Mouse (Mus musculus) E14TG2a.4 (cell line): ENCODE measurements at regions not wholly inside any gene's neighbourhood (a gene's known extent, or its start where the extent isn't known, plus 50 kb on each side); places are given as distances from the start of the nearest gene placed in this dataset.

Experiments used
- CTCF ChIP-seq: conservative IDR thresholded peaks from 2 replicates; pipeline ENCODE4 v1.5.1; 2014; ENCODE audit warnings: low read length
- NANOG ChIP-seq: IDR thresholded peaks from 2 replicates; pipeline ENCODE4 v1.6.1; 2014; ENCODE audit warnings: borderline replicate concordance, low read length, mixed read lengths
- POU5F1 ChIP-seq: IDR thresholded peaks from 2 replicates; pipeline ENCODE4 v1.6.1; 2014; ENCODE audit warnings: low read length, borderline replicate concordance

GRCm38 (mm10) chr9:116384176-116385076 lies 209.3 kb upstream of the Tgfbr2 start:
- TF ChIP-seq CTCF (peak; percentile 18; the same call in 1 of the 2 replicates), POU5F1 (no peak), NANOG (no peak)
